Mouse (Mus musculus): Measurements from ENCODE around the gene Gse1.

Gse1 gene

DNA sequence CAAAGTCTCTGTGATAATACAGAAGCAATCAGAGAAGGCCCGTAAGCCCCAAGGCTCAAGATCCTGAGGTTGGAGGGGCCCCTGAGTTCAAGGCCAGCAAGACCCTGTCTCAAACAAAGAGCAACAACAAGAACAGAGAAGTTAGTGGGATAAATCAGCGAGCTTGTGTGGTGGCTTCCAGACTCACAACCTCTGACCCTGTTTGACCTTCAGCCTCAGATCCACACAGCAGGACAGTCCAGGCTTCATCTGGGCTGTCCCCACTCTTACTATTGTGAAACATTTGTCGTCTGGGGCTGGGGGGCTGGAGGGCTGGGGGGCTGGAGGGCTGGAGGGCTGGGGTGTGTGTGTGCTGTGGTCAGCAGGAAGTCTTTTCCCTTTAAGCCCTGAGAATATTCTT is 150.8 kb downstream of the Gse1 start:
- DNase-seq = no peak

DNA sequence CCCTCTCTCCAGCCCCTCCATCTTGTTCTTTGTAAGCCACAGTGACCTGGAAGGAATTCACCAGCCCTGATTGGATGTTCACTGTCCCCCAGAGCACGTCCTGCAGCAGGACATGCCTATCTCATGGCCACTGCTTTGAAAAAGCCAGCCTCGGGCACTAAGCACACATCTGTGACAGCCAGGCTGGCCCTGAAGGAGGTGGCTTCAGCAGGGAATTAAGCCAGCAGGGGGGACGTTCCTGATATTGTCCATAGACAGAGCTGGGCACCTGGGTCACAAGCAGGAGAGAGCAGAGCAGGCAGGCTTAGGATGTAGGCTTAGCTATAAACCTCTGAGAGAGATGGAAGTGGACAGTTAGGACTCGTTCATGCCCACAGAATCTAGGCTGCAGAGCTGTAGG is 153.6 kb downstream of the Gse1 start:
- DNase-seq = no peak

DNA sequence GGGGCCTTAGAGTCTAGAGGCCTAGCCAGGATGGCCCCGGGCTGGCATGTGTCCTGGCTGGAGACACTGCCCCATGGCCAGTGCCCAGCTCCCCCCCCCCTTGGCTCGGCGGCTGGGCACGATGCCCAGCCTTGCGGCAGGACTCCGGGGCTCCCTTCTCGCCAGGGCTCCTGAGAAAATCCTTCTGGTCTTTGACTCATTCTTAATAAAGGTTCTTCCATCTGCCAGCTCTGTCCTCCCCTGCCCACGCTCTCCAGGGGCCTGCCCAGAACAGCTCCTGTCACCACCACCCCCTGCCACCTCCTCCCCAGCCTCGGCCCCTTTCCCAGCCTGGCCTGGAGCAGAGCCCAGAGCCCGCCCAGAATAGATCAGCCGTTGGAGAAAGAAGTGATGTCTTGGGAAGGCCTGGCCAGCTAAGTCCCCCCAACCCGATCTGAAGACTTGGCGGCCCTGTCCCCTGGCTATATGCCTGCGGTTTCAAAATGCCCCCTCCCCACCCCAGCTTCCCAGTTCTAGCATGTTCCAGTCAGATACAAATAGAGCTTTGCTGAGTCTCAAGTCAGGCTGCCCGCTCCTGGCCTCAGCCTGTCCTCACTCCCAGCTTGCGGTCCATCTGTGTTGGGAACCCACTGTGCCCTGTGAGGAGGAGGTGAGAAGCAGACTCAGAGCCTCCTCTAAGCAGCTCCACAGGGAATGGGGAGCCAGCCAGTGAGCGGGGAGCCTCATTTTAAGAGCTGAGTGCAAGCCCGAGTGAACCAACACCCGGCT is 154.4 kb downstream of the Gse1 start:
- DNase-seq = peak; percentile 83 to 93

DNA sequence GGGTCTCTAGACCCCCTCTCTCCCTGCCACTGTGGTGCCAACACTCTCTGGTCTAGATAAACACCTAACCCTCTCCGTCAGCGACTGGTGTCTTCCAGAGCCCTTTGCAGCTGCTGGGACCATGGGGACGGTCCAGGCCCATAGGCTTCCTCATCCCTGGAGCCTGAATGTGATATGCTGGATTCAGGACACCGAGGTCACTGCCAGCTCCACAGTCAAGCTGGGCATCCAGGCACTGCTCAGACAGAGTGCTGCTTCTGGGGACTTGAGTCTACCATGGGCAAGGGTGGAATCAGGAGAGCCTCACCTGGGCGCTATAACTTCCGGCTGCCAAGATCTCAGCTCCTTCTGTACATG is 154.9 kb downstream of the Gse1 start:
- no peak for DNase-seq

DNA sequence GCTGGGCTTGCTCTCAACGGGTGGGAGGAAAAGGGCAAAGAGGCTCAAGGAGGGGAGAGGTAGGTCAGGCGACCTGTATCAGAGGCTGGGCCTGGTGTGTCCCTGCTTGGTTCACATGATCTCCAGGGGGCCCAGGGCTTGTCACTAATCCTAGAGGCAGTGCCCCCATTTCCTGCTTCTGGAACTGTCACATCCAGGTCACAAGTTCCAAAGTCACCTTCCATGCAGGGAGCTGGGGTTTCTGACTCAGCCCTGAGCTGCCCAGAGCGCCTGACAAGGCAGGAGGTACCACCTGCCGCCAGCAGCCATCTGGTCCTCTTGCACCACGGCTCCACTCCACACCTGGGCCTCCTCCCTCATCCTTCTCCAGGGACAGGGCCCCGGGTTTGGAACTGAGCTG is 155.5 kb downstream of the Gse1 start:
- DNase-seq = no peak

DNA sequence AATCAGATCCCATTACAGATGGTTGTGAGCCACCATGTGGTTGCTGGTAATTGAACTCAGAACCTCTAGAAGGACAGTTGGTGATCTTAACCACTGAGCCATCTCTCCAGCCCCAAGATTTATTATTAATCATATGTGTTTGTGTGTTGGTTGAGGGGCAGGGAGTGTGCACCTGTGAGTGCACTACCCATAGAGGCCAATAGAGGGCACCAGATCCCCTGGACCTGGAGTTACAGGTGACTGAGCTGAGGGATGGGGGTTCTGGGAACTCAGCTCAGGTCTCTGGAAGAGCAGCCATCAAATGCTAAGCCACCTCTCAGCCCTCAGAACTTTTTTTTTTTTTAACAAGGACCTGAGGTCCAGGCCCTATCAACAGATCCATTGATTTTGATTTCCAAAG is 156.5 kb downstream of the Gse1 start:
- no peak for DNase-seq

DNA sequence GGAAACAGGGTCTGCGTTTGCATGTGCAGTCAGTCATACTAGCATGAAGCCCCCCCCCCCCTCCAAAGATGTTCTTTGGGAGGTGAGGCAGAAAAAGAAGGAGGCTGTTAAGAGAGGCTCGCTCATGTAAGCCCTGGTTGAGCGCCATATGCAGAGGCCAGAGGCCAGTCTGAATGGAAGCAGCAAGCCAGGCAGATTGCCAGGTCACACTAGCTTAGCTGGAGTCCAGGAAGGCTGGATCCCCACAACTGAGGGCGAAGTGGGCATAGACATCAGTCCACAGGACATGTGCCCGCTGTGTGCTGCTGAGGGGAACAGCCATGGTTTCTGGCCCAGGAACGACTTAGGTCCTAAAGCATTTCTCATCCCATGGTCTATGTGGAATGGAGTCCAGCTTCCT is 160.0 kb downstream of the Gse1 start:
- DNase-seq = no peak

DNA sequence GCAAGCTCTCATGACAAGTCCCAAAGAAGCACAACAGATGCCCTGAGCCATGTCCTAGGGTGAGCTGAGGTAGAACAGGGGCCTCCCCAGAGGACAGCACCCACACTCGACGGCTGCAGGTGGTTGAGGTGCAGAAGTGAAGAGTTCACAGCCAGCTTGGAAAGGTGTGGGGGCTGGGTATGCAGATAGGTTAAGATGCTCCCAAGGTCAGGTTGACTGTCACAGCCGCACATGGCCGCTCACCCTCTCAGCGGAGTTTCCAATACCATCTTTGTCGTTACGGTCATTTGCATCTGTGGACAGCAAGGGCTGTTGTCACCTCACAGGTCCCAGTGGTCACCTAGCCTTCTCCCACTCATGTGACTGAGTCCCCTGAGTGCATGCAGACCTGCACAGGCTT is 162.3 kb downstream of the Gse1 start:
- no peak for DNase-seq

DNA sequence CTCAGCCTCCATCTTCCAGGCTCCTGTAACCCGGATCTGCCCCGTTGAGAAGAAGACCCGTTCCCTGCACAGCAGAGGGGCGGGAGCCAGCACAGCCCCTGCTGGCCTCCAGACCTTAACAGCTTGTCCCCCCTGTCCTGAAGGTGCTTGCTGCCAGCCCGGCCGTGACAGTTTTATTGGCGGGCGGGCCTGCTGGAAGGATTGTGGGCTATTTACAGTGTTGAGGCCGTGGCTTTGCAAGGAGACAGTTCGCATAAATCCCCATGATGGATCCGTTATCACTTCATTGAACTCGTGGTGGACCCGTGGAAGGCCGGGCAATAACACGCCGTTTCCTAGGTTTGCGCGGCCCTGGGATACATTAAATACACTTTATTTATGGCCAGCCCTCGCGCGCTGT is 163.6 kb downstream of the Gse1 start:
- DNase-seq = no peak

DNA sequence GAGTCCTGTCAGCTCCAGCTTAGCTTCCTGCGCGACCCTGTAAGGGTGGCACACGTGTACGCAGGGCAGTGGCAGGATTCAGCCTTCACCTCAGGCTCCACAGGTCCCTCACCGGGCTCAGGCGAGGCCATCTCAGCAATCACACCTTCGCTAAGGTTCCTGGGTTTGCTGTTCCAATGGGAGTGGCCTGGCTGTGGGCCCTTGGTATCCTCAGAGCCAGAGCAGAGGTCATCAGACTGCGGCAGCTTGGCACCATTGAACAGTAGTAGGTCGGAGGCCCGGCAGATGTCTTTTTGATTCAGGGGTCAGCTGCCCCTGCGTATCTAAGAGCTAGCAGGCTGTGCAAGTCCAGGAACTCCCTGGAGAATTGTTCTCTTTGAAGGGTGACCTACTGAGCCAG is 164.8 kb downstream of the Gse1 start:
- no peak for DNase-seq

DNA sequence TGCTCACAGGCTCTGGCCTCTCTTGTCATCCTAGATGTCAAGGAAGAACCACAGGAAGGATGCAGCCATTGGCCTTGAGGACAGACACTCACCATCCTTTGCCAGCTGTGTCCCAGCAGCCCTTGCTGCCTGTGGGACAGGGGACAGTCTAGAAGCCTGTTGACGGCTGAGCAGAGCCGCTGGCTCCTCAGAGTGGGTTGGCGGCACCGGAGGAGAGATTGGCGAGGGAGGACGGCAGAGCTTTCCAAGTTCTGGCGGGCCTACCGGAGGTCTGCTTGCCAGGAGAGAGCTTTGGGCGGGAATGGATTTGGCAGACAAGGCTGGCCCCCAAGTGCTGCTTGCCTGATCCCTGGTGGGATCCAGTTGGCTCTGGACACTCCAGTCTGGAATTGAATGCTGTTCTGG is 165.6 kb downstream of the Gse1 start:
- no peak for DNase-seq

DNA sequence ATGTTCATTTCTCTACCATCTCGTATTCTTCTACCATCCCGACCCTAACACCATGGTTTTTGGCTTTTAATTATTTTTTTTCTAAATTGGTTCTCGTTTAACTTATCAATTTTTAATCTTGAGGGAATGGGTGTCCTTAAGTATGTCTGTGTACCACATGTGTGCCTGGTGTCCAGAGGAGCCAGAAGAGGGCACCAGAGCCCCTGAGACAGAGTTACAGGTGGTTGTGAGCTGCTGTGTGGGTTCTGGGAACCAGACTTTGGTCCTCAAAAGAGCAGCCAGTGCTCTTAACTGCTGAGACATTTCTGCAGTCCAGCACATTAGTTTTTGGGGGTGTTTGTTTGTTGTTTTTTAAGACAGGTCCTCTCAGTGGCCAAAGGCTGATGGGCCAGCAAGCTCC is 167.6 kb downstream of the Gse1 start:
- DNase-seq = no peak

DNA sequence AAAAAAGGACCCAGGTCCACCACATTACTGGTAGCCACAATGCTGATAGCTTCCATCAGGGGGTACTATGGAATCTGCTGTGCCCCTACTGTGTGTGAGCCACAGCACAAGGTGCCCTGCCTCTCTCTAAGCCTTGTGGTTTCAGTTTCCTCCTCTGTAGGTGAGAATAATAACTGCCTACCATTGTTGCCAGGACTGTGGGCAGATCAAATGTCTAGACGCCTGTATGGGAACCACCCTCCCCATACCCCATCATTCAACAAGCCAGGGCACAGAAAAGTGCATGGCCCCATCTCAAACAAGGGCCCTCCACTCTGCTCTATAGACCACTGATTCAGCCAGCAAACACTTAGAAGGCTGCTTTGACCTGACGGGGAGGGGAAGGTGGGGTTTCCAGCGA is 168.5 kb downstream of the Gse1 start:
- DNase-seq = no peak

DNA sequence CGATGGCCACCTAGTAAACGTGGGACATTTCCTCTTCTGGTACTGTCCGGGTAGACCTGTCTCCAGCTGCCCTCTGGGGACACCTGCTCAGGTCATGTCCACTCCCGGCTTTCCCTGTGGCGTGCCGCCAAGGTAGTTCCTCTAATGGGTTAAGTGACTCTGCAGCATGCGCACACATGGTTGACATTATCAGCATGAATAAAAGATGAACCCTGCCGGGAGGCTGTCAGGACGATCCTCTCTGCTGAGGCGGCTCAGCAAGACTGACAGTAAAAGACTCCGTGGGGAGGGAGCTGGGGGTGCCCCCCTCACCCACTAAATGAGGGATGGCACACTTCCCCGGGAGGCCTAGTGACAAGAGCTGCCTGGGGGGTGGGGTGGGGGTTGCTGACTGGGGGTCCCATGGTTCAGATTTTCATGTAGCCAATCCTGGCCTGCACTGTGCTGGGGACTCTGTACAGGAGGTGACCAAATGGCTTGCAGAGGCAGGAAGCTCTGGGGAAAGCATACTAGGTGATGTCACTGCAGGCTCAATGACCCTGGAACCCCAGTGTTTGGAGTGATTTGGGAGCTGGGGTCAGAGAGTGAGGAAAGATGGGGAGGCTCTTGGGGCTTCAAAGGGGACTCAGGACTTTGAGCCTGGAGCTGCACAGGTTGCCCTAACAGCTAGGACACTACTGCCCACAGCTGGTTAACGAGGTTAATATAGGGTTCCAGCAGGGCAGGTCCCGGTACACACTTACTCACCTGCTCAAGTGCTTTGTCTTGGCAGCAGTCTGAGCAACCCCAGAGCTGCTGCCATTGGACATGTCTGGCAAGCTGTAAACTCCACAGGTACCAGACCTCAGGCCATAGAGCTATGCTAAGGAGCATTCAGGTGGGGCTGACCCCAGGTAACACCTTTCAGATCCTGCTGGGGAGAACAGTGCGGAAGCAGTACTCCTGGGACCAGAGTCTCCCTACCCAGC is 169.5 kb downstream of the Gse1 start:
- peak; percentile 40 to 67 for DNase-seq

DNA sequence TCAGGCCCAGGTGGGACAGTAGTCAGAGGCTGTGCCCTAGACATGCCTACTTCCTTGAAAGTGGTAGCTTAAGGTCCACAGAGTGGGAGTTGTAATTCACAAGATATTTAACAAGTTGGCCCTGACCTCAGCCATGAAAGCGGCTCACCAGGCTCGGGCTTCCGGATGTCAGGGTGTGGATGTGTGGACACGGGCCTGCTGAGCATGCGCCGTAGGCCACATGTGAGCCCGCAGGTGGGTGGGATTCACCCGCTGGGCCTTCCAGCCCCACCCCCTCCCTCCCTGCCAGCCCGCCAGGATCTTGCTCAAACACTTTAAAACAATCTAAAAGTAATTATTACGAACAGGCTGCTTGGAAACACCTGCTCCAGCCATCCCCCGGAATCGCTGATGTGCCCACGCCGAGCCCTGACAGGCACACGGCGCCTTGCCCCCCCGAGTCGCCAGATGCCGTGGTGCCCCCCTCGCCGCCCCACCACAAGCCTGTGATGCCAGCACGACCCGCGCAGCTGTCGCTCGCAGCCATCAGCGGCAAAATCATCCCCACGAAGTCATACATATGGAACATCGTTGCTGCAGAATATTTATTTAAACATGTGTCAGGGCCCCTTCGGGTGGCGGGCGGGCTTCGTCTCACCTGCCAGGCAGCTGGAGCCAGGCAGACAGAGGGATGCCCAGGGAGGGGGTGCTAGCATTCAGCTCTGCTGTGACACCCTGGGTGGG is 171.1 kb downstream of the Gse1 start:
- peak in 1 of 2 experiments; percentile 66 for DNase-seq

DNA sequence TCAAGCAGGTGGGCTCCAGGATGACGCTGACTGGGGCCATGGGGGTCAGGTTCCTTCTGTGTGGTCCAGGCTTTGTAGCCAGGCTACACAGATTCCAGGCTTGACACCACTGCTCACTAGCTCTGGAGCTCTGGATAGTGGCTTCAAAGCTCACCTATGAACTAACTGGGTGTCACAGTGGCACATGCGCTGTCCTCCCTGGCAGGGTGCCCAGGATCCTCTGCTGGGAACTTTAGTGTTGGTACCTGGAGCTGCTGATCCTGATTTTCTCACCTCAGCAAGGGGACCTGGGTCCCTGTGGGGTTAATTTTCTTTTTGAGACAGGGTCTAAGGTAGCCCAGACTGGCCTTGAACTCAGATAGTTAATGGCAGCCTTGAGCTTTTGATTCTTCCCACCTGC is 173.0 kb downstream of the Gse1 start:
- no peak for DNase-seq

DNA sequence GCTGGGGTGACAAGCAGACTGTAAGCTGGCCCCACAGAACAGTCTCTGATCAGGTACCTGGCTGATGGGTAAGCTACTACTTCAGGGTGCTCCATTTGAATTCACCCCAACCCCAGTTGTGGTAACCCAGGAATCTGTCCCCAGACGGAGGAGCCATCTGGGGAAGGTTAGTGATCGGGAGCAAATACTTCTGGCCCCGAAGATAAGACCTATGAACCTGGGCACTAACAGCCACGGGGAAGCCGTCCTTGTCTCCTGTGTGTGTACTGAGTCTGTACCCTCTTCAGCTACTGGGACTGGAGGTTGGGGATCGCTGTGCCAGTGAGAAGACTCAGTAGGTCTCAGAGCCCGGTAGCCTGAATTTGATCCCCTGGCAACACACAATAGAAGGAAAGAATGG is 173.5 kb downstream of the Gse1 start:
- DNase-seq = no peak

DNA sequence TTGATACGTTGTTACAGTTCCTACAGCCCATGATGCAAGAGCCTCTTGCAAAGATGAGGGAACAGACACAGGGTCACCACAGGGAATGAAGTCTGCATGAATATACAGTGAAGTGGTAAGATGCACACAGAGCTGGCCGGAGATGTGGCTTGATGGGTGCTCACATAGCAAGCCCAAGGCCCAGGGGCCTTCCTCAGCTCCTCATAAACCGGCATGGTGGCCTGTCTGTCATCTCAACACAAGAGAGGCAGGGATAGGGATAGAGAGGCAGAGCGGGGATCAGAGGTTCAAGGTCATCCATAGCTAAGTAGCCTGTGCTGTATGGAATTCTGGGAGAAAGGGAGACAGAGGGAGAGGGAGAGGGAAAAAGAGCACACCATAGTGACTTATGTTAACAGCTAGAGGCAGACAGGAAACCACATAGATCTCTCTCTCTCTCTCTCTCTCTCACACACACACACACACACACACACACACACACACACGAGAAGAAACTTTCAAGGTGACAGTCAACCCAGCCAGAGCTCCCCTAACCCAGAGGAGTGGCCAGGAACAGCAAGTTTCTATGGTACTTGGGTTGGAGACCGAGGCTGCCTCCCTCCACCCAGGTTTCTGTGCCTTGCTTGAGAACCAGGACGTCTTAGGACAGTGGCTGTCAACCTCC is 175.5 kb downstream of the Gse1 start:
- no peak for DNase-seq

DNA sequence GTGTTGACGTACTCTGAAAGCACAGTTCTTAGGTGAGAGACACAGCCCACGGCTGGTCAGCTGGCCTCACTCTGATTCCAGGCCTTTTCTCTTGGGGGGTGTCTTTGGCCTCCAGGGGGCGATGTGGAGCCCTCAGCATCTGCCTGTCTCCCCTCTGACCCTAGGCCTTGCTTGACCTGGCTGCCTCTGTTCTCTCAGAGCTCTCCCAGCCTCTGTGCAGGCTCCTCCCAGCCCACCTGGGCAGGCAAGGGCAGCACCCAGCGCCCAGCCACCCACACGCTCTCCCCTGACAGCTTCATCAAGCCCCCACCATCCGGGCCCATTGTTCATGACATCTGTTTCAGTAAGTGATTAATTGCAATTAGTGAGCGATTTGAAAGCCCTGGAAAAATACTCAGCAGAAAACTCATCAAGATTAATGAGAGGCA is 176.4 kb downstream of the Gse1 start:
- DNase-seq = peak; percentile 60 to 74

DNA sequence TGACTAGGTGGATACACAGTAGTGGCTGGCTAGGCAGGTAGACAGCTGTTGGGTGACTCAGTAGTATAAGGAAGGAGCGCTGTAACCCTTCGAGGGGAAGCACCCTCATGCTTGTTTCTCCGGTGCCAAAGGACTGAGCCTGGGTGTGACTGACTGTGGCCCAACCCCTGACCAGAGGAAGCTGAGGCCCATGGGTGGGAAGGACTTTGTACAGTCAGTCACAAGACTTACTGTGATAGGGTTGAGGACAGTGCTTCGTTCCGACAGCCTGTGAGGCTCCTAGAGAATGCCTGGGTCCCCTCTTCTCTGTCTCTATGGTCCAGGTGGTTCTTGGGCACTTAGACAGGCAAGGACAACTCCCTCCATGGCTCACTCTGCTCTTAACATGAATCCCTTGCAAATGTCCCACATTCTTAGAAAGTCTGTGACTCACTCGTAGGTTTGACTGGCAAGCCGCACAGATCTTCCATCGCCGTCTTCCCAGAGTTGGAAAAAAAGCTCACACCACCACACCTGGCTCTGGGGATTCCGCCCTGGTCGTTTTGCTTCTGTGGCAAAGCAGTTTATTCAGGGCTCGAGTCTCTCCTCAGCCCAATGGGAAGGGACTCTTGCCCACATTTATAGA is 177.9 kb downstream of the Gse1 start:
- DNase-seq = peak in 1 of 2 experiments; percentile 41

DNA sequence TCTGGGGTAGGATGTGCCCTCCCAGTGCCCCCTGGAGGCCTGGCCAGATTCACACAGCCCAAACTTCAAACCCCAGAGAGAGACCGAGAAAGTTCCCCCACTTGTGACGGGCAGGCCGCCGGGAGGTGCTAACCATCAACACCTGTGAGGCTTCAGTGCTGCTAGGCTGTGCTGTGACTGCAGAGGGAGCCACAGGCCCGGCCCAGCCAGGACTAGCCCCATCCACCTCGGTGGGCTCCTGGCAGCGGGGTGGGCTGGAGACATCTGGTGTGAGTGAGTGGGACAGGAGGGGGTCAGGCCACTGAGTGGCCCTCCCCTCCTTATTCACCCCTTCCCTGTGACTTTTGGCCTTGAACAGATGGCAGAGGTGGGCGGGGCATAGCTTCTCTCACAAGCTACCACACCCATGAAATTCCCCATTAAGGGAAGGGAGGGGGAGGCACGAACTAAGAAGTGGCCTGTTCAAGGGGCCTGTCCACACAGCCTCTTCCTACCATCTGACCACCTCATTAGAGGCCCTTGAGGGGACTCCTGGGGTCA is 179.5 kb downstream of the Gse1 start:
- DNase-seq = peak; percentile 76 to 85

Measured in lung, postnatal 4 days (tissue).